Mouse (Mus musculus) kidney, adult 2 months (tissue): ENCODE data around the gene Ttc3. TPM values are rescaled to one million over a fixed set of nuclear protein-coding genes. Genes with fewer than 3 reads are reported as not detected.
"Not testable (repeated sequence)": the region's sequence is repeated elsewhere in the genome, so short reads cannot be mapped to it uniquely, and the experiment has no call there.

ENCODE experiments used
- DNase-seq: peaks from one replicate; pipeline ENCODE4 v3.0.0; 2021
- H3K27ac ChIP-seq: fragments of 200-500 bp; 2 replicates; pipeline ENCODE4 v1.5.1; 2012; ENCODE audit warnings: low read depth, low read length, control low read depth, inconsistent platforms; ENCODE audit not compliant: insufficient read depth
- H3K27me3 ChIP-seq: fragments of 200-500 bp; replicated peaks from 2 replicates; pipeline ENCODE4 v1.6.1; 2012; ENCODE audit warnings: mild to moderate bottlenecking, moderate library complexity, low read length, inconsistent platforms; ENCODE audit not compliant: control insufficient read depth, insufficient read depth
- H3K36me3 ChIP-seq: fragments of 200-500 bp; 2 replicates; pipeline ENCODE4 v1.6.1; 2012; ENCODE audit warnings: mild to moderate bottlenecking, moderate library complexity, low read length, inconsistent platforms; ENCODE audit not compliant: control insufficient read depth, insufficient read depth
- H3K4me1 ChIP-seq: fragments of 200-500 bp; 2 replicates; pipeline ENCODE4 v1.6.1; 2011; ENCODE audit warnings: low read length; ENCODE audit not compliant: control insufficient read depth, insufficient read depth
- H3K4me3 ChIP-seq: fragments of 200-500 bp; 2 replicates; pipeline ENCODE4 v1.5.1; 2011; ENCODE audit warnings: mild to moderate bottlenecking, low read depth, low read length, control low read depth; ENCODE audit not compliant: insufficient read depth
- CTCF ChIP-seq: fragments of 200-500 bp; conservative IDR thresholded peaks from 2 replicates; pipeline ENCODE4 v1.5.1; 2011; ENCODE audit warnings: low read depth, mild to moderate bottlenecking, control low read depth, low read length, moderate library complexity, mixed read lengths; ENCODE audit not compliant: insufficient read depth, insufficient read length
- POLR2A ChIP-seq: fragments of 200-500 bp; IDR thresholded peaks from one replicate; pipeline ENCODE4 v1.6.1; 2011; ENCODE audit warnings: low read depth, low read length, control low read depth
- WGBS: fragments of 180-500 bp; shearing (Covaris S2); methylation state at CpG from one replicate; pipeline ENCODE4 v1.1.7; 2018; 5-methylcytosine and 5-hydroxymethylcytosine counted together
- polyA plus RNA-seq: library from polyadenylated mRNA; depleted of rRNA; stranded (reverse); fragments of >200 nt; gene quantifications from 2 replicates; pipeline ENCODE4 v1.2.3, GENCODE M21; 2012

Ttc3 gene
- polyA plus RNA-seq, 1 experiment, result 22.2 TPM

- 86% methylated on average over 9 of the region's 9 CpGs for WGBS
- no peak for DNase-seq
- H3K4me3 ChIP-seq, result no peak overlapping the region
- H3K27me3 ChIP-seq, result no peaks in the 10 kb centered on the region
- no peaks in the 10 kb centered on the region for H3K4me1 ChIP-seq
- no peaks in the 10 kb centered on the region for H3K36me3 ChIP-seq
- TF ChIP-seq CTCF (no peak), POLR2A (no peak)
- H3K27ac ChIP-seq, result no peak overlapping the region
Measured at GRCm38 (mm10) chr16:94331233-94331885, 39.1 kb upstream of the Ttc3 start.

- TF ChIP-seq POLR2A (no peak), CTCF (peak; percentile 94)
- Histone ChIP-seq H3K36me3 (no peaks in the 10 kb centered on the region), H3K4me3 (no peak overlapping the region), H3K4me1 (no peaks in the 10 kb centered on the region), H3K27me3 (no peaks in the 10 kb centered on the region), H3K27ac (no peak overlapping the region)
- WGBS, result 71% methylated on average over 5 of the region's 5 CpGs
- peak; percentile 79 for DNase-seq
Measured at GRCm38 (mm10) chr16:94331886-94332252, 38.5 kb upstream of the Ttc3 start.

- no peak for TF ChIP-seq CTCF
- TF ChIP-seq POLR2A, result no peak
- Histone ChIP-seq H3K36me3 (no peaks in the 10 kb centered on the region), H3K27ac (no peak overlapping the region), H3K4me1 (no peaks in the 10 kb centered on the region), H3K4me3 (no peak overlapping the region), H3K27me3 (no peaks in the 10 kb centered on the region)
- 53% methylated on average over 5 of the region's 5 CpGs for whole genome bisulfite sequencing
- no peak for DNase-seq
Measured at GRCm38 (mm10) chr16:94335656-94336055, 34.8 kb upstream of the Ttc3 start.

- not testable (repeated sequence) for H3K27me3 ChIP-seq, DNase-seq, H3K4me3 ChIP-seq
Measured at GRCm38 (mm10) chr16:94339164-94340160, 31.0 kb upstream of the Ttc3 start.

GRCm38 (mm10) chr16:94345733-94346132 is 24.7 kb upstream of the Ttc3 start:
- Histone ChIP-seq H3K4me1 (no peaks in the 10 kb centered on the region; the same call in 1 of the 2 replicates), H3K27ac (no peak overlapping the region), H3K27me3 (no peaks in the 10 kb centered on the region), H3K4me3 (no peak overlapping the region), H3K36me3 (no peaks in the 10 kb centered on the region)
- DNase-seq, result no peak
- WGBS, result 75% methylated on average over 1 of the region's 1 CpGs
- TF ChIP-seq CTCF, result no peak
- no peak for TF ChIP-seq POLR2A

More at GRCm38 (mm10) chr16:94339164-94340160, 31.0 kb upstream of the Ttc3 start:
- 94% methylated on average over 21 of the region's 22 CpGs for WGBS
- not testable (repeated sequence) for H3K27ac ChIP-seq, H3K4me1 ChIP-seq, H3K36me3 ChIP-seq

- Histone ChIP-seq H3K27ac (no peak overlapping the region), H3K36me3 (no peaks in the 10 kb centered on the region), H3K4me3 (no peak overlapping the region), H3K4me1 (no peaks in the 10 kb centered on the region; the same call in 1 of the 2 replicates), H3K27me3 (no peaks in the 10 kb centered on the region)
- 84% methylated on average over 7 of the region's 7 CpGs for WGBS
- TF ChIP-seq POLR2A, result no peak
- no peak for TF ChIP-seq CTCF
- no peak for DNase-seq
Measured at GRCm38 (mm10) chr16:94347080-94347731, 23.2 kb upstream of the Ttc3 start.

GRCm38 (mm10) chr16:94348779-94349178 is 21.6 kb upstream of the Ttc3 start:
- no peak overlapping the region for H3K4me3 ChIP-seq
- no peaks in the 10 kb centered on the region for H3K36me3 ChIP-seq
- TF ChIP-seq POLR2A, result no peak
- no peaks in the 10 kb centered on the region; the same call in 1 of the 2 replicates for H3K4me1 ChIP-seq
- 91% methylated on average over 2 of the region's 2 CpGs for WGBS
- no peaks in the 10 kb centered on the region for H3K27me3 ChIP-seq
- H3K27ac ChIP-seq, result no peak overlapping the region
- no peak for DNase-seq
